Comparison of ENCODE assay signal across 25 mouse cellular contexts in the genomic region with DNA sequence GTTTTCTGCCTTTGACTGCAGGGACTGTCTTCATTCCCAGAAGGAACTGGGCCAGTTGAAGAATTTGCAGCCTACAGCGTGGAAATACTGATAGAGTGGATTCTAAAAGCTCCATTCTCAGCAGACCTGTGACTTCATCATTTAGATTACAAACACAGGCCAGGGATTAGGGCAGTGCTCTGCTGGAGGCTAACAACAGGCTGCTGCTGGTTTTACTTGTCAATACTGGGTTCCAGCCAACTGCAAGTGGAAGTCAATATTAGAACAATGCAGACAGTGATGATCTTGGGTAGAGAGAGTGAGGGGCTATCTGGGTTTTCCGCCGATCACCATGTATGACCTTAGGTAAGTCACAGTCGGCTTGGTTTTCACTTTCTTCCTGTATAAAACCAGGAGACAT.
DNase-seq lines count a peak whose midpoint lies in the region; ATAC-seq lines count a peak whose summit lies in the region.
"Had no signal": no experiment of that assay in that cellular context is flagged by ENCODE, and none has a peak within 500 bp of the region (broad histone marks: within the 10 kb centered on the region; RNA-seq: fewer than 3 reads in every experiment).

No protein-coding gene starts in this region.

- peaks cover 37% of the 10 kb centered on the region for H3K4me1 ChIP-seq in heart, embryonic 15.5 days (replicated peaks)
- peaks cover 42% of the 10 kb centered on the region for H3K4me1 ChIP-seq in liver, embryonic 12.5 days
- peaks cover 31% of the 10 kb centered on the region for H3K4me1 ChIP-seq in stomach, embryonic 15.5 days

- 66% methylated on average over 4 of the region's 4 CpGs for WGBS in heart, embryonic 15.5 days
- 73% methylated on average over 4 of the region's 4 CpGs for WGBS in liver, embryonic 12.5 days (ENCODE audit: insufficient replicate concordance)
- WGBS in stomach, embryonic 15.5 days: 64% methylated on average over 4 of the region's 4 CpGs

- no peaks in the 10 kb centered on the region for H3K36me3 ChIP-seq in heart, embryonic 15.5 days
- no peaks in the 10 kb centered on the region; the same call in 1 of the 2 replicates for H3K36me3 ChIP-seq in liver, embryonic 12.5 days
- no peaks in the 10 kb centered on the region for H3K36me3 ChIP-seq in stomach, embryonic 15.5 days
- H3K36me3 ChIP-seq: embryonic facial prominence, embryonic 10.5 days; embryonic facial prominence, embryonic 13.5 days; forebrain, embryonic 12.5 days; forebrain, embryonic 15.5 days; heart, embryonic 12.5 days; hindbrain, embryonic 12.5 days; hindbrain, embryonic 15.5 days had no signal

- no peak overlapping the region for H3K9ac ChIP-seq in heart, embryonic 15.5 days
- peak overlapping the region; percentile 15; the same call in 1 of the 2 replicates for H3K9ac ChIP-seq in liver, embryonic 12.5 days
- no peak overlapping the region for H3K9ac ChIP-seq in stomach, embryonic 15.5 days
- H3K9ac ChIP-seq: embryonic facial prominence, embryonic 13.5 days; forebrain, embryonic 12.5 days; forebrain, embryonic 15.5 days; heart, embryonic 12.5 days; hindbrain, embryonic 12.5 days; hindbrain, embryonic 15.5 days had no signal

- H3K27ac ChIP-seq in heart, embryonic 15.5 days: peak overlapping the region; percentile 26; the same call in 1 of the 2 replicates
- no peak overlapping the region for H3K27ac ChIP-seq in liver, embryonic 12.5 days
- H3K27ac ChIP-seq in stomach, embryonic 15.5 days: peak overlapping the region; percentile 48
- H3K27ac ChIP-seq: embryonic facial prominence, embryonic 10.5 days; embryonic facial prominence, embryonic 13.5 days; forebrain, embryonic 12.5 days; forebrain, embryonic 15.5 days; hindbrain, embryonic 12.5 days; hindbrain, embryonic 15.5 days had no signal

- no peak overlapping the region for H3K4me2 ChIP-seq in heart, embryonic 15.5 days
- H3K4me2 ChIP-seq in liver, embryonic 12.5 days: no peak overlapping the region
- H3K4me2 ChIP-seq in stomach, embryonic 15.5 days: no peak overlapping the region
- H3K4me2 ChIP-seq: embryonic facial prominence, embryonic 13.5 days; forebrain, embryonic 12.5 days; forebrain, embryonic 15.5 days; heart, embryonic 12.5 days; hindbrain, embryonic 12.5 days; hindbrain, embryonic 15.5 days had no signal

- H3K4me3 ChIP-seq in heart, embryonic 15.5 days: no peak overlapping the region
- no peak overlapping the region for H3K4me3 ChIP-seq in liver, embryonic 12.5 days
- H3K4me3 ChIP-seq in stomach, embryonic 15.5 days (replicated peaks): no peak overlapping the region
- H3K4me3 ChIP-seq: embryonic facial prominence, embryonic 10.5 days; embryonic facial prominence, embryonic 13.5 days; erythroblast, embryonic 14.5 days; forebrain, embryonic 12.5 days; forebrain, embryonic 15.5 days; heart, embryonic 12.5 days; hindbrain, embryonic 12.5 days; hindbrain, embryonic 15.5 days had no signal

- H3K9me3 ChIP-seq in heart, embryonic 15.5 days (replicated peaks): no peaks in the 10 kb centered on the region
- no peaks in the 10 kb centered on the region for H3K9me3 ChIP-seq in liver, embryonic 12.5 days (replicated peaks)
- H3K9me3 ChIP-seq in stomach, embryonic 15.5 days: no peaks in the 10 kb centered on the region
- H3K9me3 ChIP-seq: embryonic facial prominence, embryonic 10.5 days; embryonic facial prominence, embryonic 13.5 days; forebrain, embryonic 12.5 days; forebrain, embryonic 15.5 days; heart, embryonic 12.5 days; hindbrain, embryonic 12.5 days; hindbrain, embryonic 15.5 days had no signal

- DNase-seq in heart, postnatal 4 days: no peak
- DNase-seq in liver: no peak
- no peak for DNase-seq in adrenal gland, adult 18-20 months (ENCODE audit: low spot score in 2 of 2)
- DNase-seq: adrenal gland, adult 2 months; adrenal gland, postnatal 14 days; cerebellum, adult 11 months; cerebellum, adult 2 months; cerebellum, postnatal 10 days; cerebellum, postnatal 36 days; embryo, embryonic 11 days; gastrocnemius, postnatal 25 days; heart, adult 18-20 months; heart, postnatal 14 days had no signal

- no peak for ATAC-seq in heart, embryonic 15.5 days (replicated peaks; ENCODE audit: insufficient number of reproducible peaks, insufficient read depth, low FRiP score, low read depth)
- no peak for ATAC-seq in liver, embryonic 12.5 days
- ATAC-seq in stomach, embryonic 15.5 days (ENCODE audit: insufficient read depth, low FRiP score, low read depth): no peak
- ATAC-seq: activated CD4-positive, CD25-positive, alpha-beta regulatory T cell, adult 4 months; forebrain, embryonic 15.5 days had no signal

- H3K27me3 ChIP-seq in heart, embryonic 15.5 days: no peaks in the 10 kb centered on the region
- no peaks in the 10 kb centered on the region for H3K27me3 ChIP-seq in liver, embryonic 12.5 days (replicated peaks)
- no peaks in the 10 kb centered on the region for H3K27me3 ChIP-seq in stomach, embryonic 15.5 days (replicated peaks)
- H3K27me3 ChIP-seq: embryonic facial prominence, embryonic 13.5 days; forebrain, embryonic 12.5 days; forebrain, embryonic 15.5 days; heart, embryonic 12.5 days; hindbrain, embryonic 12.5 days; hindbrain, embryonic 15.5 days had no signal
